Mouse (Mus musculus) liver, adult (tissue): Measurements from ENCODE around the gene Pde11a.

Experiments used
- GATA4 ChIP-seq: IDR thresholded peaks from 2 replicates; pipeline ENCODE4 v1.6.1; 2014; ENCODE audit warnings: mild to moderate bottlenecking, low read length; ENCODE audit not compliant: insufficient replicate concordance

The Pde11a gene

GRCm38 (mm10) chr2:76097284-76097683 lies 241.3 kb downstream of the Pde11a start:
- TF ChIP-seq GATA4 = no peak

- TF ChIP-seq GATA4 = no peak
These were observed 242.7 kb downstream of the Pde11a start for GRCm38 (mm10) chr2:76095861-76096260.

DNA sequence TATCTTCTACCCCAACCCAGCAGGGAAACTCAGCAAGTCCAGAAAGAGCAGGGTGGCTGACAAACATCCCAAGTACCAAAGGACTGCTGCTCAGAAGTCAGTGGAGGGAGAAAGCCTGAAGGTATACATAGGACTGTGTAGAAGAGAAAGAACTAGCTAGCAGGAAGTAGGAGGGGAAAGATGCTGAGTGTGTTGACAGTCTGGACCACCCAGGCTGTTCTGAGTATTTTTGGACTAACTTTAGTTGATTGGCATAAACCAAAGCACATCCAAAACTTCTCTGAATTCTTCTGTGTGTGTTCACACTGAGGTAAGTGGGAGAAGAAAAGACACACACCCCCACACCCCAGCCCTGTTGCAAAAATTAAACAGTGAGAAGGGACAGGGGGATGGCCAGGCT lies 248.1 kb downstream of the Pde11a start:
- no peak for TF ChIP-seq GATA4

DNA sequence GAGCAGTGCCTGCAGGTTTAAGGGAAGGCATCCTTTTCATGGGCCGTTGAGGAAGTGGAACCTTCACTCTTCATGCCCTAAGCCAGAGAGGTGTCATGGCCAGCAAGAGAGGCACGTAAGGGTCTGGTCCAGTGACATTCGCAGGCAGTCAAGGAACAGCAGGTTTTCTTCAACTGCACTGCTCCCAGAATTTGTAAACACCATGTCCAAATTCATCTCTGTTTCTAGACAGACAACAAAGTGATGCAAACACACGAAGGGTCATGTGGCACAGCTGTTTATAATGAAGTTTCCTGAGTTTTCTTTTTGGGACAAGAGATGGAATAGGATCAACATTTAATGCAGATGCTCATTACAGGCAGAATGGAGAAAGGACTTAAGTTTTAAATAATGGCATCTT lies 249.7 kb downstream of the Pde11a start:
- no peak for TF ChIP-seq GATA4

- peak; percentile 34; the same call in 1 of the 2 replicates for TF ChIP-seq GATA4
These were observed 250.2 kb downstream of the Pde11a start for GRCm38 (mm10) chr2:76088413-76088812.

DNA sequence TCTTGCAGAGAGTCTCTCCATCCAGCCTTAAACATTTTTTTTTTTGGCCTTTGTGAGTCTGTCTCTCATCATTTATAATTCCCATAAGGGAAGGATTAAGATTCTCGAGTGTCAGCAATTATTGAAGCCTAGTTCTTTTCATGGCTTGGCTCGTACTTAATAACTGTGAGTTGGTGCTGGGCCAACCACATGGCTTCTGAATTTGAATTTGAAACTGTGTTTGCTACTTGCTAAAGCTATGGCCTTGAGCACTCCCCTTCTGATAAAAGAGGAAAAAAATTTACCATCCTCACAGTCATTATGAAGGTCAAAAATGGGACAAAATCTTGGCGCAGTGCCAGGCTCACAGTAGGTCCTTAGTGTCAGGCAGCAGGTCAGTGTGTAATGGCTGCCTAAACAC lies 251.4 kb downstream of the Pde11a start:
- TF ChIP-seq GATA4 = no peak

GRCm38 (mm10) chr2:76084982-76085381 lies 253.6 kb downstream of the Pde11a start:
- no peak for TF ChIP-seq GATA4

- no peak for TF ChIP-seq GATA4
These were observed 254.7 kb downstream of the Pde11a start for GRCm38 (mm10) chr2:76083901-76084300.

DNA sequence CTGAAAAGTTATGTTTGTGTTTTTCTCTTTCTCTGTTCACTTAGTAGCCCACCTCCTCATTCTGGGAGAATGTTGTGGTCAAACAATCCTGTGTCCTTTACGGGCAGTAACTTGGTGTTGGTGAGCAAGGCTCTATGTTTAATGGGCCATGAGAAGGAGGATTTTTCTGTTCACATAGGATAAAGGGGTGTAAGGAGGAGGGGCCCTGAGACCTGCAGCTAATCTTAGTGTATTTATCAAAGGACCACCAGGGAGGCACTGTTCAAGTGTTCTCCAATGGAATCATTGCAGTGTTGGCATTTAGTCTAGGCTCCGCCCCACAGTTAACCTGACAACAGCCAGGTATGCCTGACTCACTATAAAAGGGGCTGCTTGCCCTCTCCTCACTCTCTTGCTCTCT lies 255.2 kb downstream of the Pde11a start:
- TF ChIP-seq GATA4 = no peak

DNA sequence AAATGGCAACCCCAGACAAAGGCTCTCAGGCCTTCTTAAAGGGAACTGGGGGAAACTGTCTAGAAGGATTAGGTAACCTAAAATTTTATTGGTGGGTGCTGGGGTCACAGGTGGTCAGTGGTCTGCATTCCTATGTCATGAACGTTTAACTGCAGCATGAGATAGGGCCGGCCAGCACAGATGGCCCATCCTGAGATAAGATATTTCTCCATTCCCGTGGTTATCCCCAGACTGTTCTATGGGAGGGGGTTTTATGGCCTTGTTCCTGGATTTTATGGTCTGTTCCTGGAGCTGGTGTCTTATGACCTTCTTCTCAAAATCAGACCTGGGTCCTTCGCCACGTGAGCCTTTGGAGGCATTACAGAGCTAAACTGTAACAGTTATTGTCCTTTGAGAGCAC lies 256.6 kb downstream of the Pde11a start:
- TF ChIP-seq GATA4 = no peak

DNA sequence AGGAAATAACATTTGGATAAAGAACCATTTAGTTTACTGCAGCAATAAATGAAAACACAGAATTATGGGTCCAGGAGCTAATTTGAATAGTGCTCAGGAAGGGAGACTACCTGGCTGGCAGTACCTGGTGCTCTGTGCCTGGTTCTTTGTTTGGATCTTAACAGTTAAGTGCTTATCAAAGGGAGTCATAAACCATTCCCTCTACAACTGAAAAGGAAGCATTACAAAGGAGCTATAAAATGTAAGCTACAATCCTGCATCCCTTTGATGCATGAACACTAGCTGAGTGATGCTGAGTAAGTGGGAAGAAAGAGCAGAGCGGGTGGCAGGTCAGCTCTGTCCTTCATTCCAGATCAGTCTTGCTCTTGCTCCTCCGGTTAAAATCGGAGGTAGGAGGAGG lies 258.0 kb downstream of the Pde11a start:
- TF ChIP-seq GATA4 = no peak

DNA sequence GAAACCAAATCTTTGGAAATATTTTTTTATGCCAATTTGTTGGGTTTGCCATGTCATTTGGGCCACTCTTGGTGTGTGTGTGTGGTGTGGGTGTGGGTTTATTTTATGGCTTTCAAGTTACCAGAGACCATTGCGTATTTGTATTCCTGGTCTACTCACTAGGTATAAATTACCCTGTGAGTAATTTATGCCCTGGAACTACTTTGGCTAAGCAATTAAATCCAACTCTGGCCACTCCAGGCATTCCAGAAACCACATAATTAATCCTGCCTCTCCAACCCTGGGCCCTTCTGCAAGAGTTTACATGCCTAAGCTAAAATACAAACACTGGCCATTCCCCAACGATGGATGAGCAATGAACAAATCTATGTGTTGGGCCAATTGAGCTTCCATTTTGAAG lies 261.7 kb downstream of the Pde11a start:
- TF ChIP-seq GATA4 = no peak

- TF ChIP-seq GATA4 = no peak
These were observed 262.5 kb downstream of the Pde11a start for GRCm38 (mm10) chr2:76076047-76076446.

- TF ChIP-seq GATA4 = no peak
These were observed 265.5 kb downstream of the Pde11a start for GRCm38 (mm10) chr2:76073079-76073478.

GRCm38 (mm10) chr2:76070432-76071306 lies 267.9 kb downstream of the Pde11a start:
- no peak for TF ChIP-seq GATA4

GRCm38 (mm10) chr2:76069238-76069637 lies 269.3 kb downstream of the Pde11a start:
- no peak for TF ChIP-seq GATA4

DNA sequence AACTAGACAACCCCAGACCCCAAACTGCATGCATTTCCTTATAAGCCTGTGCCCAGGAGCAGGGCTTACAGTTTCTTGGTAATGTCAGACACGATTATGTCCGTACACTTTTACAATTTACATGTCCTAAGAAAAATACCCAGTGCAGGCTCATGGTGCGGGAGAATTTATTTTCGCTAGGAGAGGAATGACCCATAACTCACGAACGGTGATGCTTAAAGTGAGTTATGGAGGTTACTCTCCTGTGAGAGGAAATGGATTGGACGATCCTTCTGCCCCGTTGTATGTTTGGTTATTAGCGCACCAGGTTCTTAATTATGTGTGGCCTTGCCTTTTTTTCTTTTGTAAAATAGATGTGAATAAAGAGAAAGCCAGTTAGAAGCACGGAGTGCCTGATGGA lies 270.4 kb downstream of the Pde11a start:
- no peak for TF ChIP-seq GATA4
